Mouse (Mus musculus): ENCODE measurements around the gene Fthl17a. TPM values are rescaled to one million over a fixed set of nuclear protein-coding genes. Genes with fewer than 3 reads are reported as not detected.
A peak's percentile ranks its signal among the peaks of the same experiment; 100 is the strongest.

Fthl17a gene
- polyA plus RNA-seq (2015; fragmentation: Nextera tagmentation; extraction: Ambion mirVana) = not detected in 2 replicates

DNA sequence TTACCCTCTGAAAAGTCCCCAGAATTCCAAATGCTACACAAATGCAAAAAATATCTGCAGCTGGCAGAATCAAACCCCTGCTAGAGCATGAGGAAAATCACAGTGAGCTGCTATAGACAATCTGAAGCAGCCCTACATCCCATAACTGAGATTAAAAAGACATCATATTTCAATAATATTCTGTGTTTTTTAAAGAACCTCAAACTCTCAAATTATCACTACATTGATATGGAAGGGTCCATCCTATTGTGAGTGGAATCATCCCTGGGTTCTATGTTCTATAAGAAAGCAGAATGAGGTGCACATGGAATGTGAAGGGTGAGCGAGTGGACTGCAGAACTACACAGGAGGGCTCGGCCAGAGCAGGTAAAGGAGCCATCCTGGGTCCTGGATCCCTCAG is at the start of gene Fthl17a:
Gene Fthl17a, plus strand, starts transcription at position 301 of the 400 bp plus-strand sequence.
- Histone ChIP-seq H3K9me3 (ENCODE audit: low read length) (no peaks in the 10 kb centered on the region), H3K4me2 (replicated peaks; ENCODE audit: low read depth, low read length) (no peak within 1 kb of the TSS), H3K4me1 (ENCODE audit: insufficient read depth, low read length) (no peaks in the 10 kb centered on the region), H3K27me3 (ENCODE audit: insufficient read depth, low read length) (no peaks in the 10 kb centered on the region), H3K36me3 (ENCODE audit: insufficient read depth, low read length) (no peaks in the 10 kb centered on the region), H3K9ac (replicated peaks; ENCODE audit: low read length) (no peak within 1 kb of the TSS), H3K4me3 (ENCODE audit: low read length) (no peak within 1 kb of the TSS), H3K27ac (ENCODE audit: low read length) (no peak within 1 kb of the TSS)
- no peak for ATAC-seq (ENCODE audit: low FRiP score, low TSS enrichment)
- 84% methylated on average over 2 of the region's 2 CpGs for WGBS

DNA sequence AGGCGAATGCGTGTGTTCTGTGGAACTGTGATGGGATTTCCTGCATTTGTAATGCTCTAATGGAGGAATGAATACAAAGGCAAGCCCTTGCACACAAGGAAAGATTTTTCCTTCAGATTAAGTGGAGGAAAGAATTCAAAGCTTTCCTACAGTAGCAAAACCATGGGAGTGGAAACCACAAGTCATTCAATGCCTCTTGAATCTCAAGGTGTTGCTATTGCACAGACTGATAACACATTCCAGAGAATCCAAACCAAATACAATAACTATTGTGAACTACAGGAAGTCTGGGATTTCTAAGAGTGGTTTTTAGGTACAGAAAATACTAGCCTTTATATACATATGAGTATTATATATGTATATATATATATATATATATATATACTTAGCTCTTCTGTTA is 42.5 kb upstream of the Fthl17a start:
- Histone ChIP-seq H3K27me3 (ENCODE audit: insufficient read depth, low read length) (no peaks in the 10 kb centered on the region), H3K4me3 (ENCODE audit: low read length) (no peak overlapping the region), H3K4me2 (replicated peaks; ENCODE audit: low read depth, low read length) (no peak overlapping the region), H3K9me3 (ENCODE audit: low read length) (no peaks in the 10 kb centered on the region), H3K4me1 (ENCODE audit: insufficient read depth, low read length) (no peaks in the 10 kb centered on the region), H3K27ac (ENCODE audit: low read length) (no peak overlapping the region), H3K9ac (replicated peaks; ENCODE audit: low read length) (no peak overlapping the region), H3K36me3 (ENCODE audit: insufficient read depth, low read length) (no peaks in the 10 kb centered on the region)
- 80% methylated on average over 2 of the region's 2 CpGs for WGBS
- ATAC-seq (ENCODE audit: low FRiP score, low TSS enrichment) = no peak

DNA sequence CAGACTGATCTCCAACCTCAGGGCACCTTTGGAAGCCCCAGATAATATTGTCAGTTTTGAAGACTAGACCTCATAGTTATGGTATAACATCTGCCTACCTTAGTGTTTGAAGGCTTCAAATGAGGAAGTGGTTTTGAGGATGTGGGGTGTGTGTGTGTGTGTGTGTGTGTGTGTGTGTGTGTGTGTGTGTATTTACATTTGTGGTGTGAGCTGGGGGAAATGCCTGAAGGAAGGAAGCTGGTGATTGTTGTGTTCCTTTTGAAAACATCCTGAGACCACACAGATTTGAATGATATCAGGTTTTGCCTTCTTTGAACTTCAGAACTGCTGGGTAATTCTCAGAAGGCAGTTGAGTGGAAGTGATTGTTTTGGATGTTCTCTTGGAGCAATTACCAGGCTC is 22.6 kb upstream of the Fthl17a start:
- H3K9me3 ChIP-seq (ENCODE audit: low read length) = no peaks in the 10 kb centered on the region
- no peak for ATAC-seq (ENCODE audit: low FRiP score, low TSS enrichment)
- no peaks in the 10 kb centered on the region for H3K4me1 ChIP-seq (ENCODE audit: insufficient read depth, low read length)
- H3K9ac ChIP-seq (replicated peaks; ENCODE audit: low read length) = no peak overlapping the region
- no peaks in the 10 kb centered on the region for H3K27me3 ChIP-seq (ENCODE audit: insufficient read depth, low read length)
- no peak overlapping the region for H3K4me3 ChIP-seq (ENCODE audit: low read length)
- H3K4me2 ChIP-seq (replicated peaks; ENCODE audit: low read depth, low read length) = no peak overlapping the region
- H3K27ac ChIP-seq (ENCODE audit: low read length) = no peak overlapping the region
- no peaks in the 10 kb centered on the region for H3K36me3 ChIP-seq (ENCODE audit: insufficient read depth, low read length)

DNA sequence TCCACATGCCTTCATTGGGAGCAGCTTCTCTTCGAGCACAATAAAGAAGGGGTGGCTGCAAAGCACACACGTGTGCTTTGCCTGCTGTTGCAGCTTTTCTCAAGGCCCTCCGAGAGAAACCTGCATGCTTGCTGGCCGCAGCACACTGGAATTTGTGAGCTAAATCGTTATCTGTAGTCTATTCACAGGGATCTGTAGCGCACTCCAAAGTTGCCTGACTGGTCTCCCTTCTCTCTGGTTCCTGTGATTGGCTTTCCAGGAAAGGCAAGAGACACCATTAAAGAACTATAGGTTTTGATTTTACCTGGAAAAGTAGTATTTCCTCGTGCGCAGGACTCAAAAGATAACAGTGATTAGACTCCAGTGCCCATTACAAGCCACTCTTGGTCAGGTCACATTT is 22.3 kb downstream of the Fthl17a start:
- Histone ChIP-seq H3K27me3 (ENCODE audit: insufficient read depth, low read length) (no peaks in the 10 kb centered on the region), H3K27ac (ENCODE audit: low read length) (no peak overlapping the region), H3K9ac (replicated peaks; ENCODE audit: low read length) (no peak overlapping the region), H3K4me3 (ENCODE audit: low read length) (no peak overlapping the region), H3K36me3 (ENCODE audit: insufficient read depth, low read length) (no peaks in the 10 kb centered on the region), H3K4me1 (ENCODE audit: insufficient read depth, low read length) (no peaks in the 10 kb centered on the region), H3K9me3 (ENCODE audit: low read length) (no peaks in the 10 kb centered on the region), H3K4me2 (replicated peaks; ENCODE audit: low read depth, low read length) (0 out of 2 replicates have a peak overlapping the region, but pooled peaks have one; percentile 5)
- ATAC-seq (ENCODE audit: low FRiP score, low TSS enrichment) = no peak
- WGBS = 61% methylated on average over 8 of the region's 8 CpGs

DNA sequence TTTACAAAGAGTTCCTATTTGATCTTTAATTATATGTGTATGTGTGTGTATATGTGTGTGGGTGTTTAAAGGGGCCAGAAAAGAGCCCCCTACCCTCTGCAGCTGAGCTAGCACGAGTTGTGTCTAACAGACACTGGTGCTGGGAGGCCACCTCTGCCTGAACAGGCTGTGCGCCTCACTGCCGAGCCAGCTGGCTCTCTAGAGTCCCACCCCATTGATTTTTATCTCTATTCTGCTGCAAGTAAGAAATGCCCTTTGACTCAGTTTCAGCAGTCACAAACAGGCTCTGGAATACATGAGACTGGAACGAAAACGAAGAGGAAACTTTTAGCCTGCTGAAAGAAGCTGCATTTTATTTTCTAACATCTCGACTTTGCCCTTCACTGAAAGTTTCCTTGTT is 22.8 kb downstream of the Fthl17a start:
- no peaks in the 10 kb centered on the region for H3K36me3 ChIP-seq (ENCODE audit: insufficient read depth, low read length)
- peak overlapping the region; percentile 24; the same call in 1 of the 2 replicates for H3K27ac ChIP-seq (ENCODE audit: low read length)
- 43% methylated on average over 6 of the region's 6 CpGs for WGBS
- ATAC-seq (ENCODE audit: low FRiP score, low TSS enrichment) = no peak
- 0 out of 2 replicates have a peak overlapping the region, but pooled peaks have one; percentile 10 for H3K4me2 ChIP-seq (replicated peaks; ENCODE audit: low read depth, low read length)
- no peak overlapping the region for H3K9ac ChIP-seq (replicated peaks; ENCODE audit: low read length)
- no peaks in the 10 kb centered on the region for H3K27me3 ChIP-seq (ENCODE audit: insufficient read depth, low read length)
- H3K9me3 ChIP-seq (ENCODE audit: low read length) = no peaks in the 10 kb centered on the region
- no peak overlapping the region for H3K4me3 ChIP-seq (ENCODE audit: low read length)
- no peaks in the 10 kb centered on the region for H3K4me1 ChIP-seq (ENCODE audit: insufficient read depth, low read length)

DNA sequence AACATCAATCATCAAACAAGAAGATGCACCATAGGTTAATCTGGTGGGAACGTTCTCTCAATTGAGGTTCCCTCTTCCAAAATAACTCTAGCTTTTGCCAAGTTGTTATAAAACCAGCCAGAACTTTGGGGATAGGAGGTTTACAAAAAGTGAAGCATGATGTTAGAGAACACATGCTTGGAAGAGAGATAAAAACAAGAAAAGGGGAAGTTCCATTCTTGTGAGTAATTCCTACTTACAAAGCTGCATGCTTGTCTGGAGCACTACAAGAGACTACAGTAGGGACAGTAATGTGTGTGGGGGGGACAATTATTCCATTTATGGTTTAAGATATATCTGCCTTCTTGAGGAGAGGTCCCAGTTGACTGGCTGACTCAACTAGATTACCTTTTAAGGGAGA is 40.4 kb downstream of the Fthl17a start:
- H3K27me3 ChIP-seq (ENCODE audit: insufficient read depth, low read length) = no peaks in the 10 kb centered on the region
- H3K4me3 ChIP-seq (ENCODE audit: low read length) = no peak overlapping the region
- H3K9me3 ChIP-seq (ENCODE audit: low read length) = no peaks in the 10 kb centered on the region
- H3K9ac ChIP-seq (replicated peaks; ENCODE audit: low read length) = no peak overlapping the region
- H3K27ac ChIP-seq (ENCODE audit: low read length) = no peak overlapping the region
- 79% methylated on average over 1 of the region's 1 CpGs for WGBS
- H3K36me3 ChIP-seq (ENCODE audit: insufficient read depth, low read length) = no peaks in the 10 kb centered on the region
- ATAC-seq (ENCODE audit: low FRiP score, low TSS enrichment) = no peak
- no peaks in the 10 kb centered on the region for H3K4me1 ChIP-seq (ENCODE audit: insufficient read depth, low read length)
- no peak overlapping the region for H3K4me2 ChIP-seq (replicated peaks; ENCODE audit: low read depth, low read length)

DNA sequence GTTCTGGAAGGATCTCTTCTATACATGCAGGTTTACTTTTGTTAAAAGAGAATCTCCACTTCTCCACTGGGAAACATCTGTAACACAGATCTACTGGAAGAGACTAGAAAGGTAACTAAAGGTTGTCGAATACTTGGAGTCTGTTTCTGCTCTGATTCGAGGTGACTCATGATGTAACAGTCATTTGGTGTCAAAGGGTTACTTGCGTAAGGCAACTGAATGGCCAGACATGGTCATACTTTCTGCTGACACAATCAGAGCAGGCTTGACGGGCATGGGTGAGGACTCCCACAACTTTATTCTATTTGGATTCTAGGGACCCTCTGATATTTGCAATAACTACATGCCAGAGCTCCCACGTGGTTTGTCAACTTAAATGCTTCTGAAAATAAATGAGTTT is 43.3 kb downstream of the Fthl17a start:
- H3K4me2 ChIP-seq (replicated peaks; ENCODE audit: low read depth, low read length) = no peak overlapping the region
- no peak for ATAC-seq (ENCODE audit: low FRiP score, low TSS enrichment)
- WGBS = 68% methylated on average over 5 of the region's 5 CpGs

DNA sequence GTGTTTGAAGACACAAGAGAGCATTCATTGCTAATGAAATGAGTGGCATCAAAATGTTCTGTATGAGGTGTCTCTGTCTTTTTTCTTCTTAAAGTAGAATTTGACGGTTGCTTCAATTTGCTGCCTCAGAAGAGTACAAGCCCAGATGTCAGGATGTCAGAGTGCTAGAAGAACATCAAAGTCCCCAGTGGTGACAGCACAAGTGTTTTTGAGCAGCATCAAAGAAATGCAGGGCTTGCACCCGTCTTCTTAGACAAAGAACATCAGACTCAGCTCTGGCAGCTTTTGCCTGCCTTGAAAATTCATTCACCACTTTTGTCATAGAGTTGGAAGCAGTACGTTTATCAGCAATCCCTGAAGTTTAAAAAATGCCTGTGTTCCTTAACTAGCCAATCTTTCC is 44.5 kb downstream of the Fthl17a start:
- H3K36me3 ChIP-seq (ENCODE audit: insufficient read depth, low read length) = no peaks in the 10 kb centered on the region
- H3K9me3 ChIP-seq (ENCODE audit: low read length) = no peaks in the 10 kb centered on the region
- ATAC-seq (ENCODE audit: low FRiP score, low TSS enrichment) = no peak
- H3K4me3 ChIP-seq (ENCODE audit: low read length) = no peak overlapping the region
- H3K27me3 ChIP-seq (ENCODE audit: insufficient read depth, low read length) = no peaks in the 10 kb centered on the region
- no peak overlapping the region for H3K4me2 ChIP-seq (replicated peaks; ENCODE audit: low read depth, low read length)
- H3K4me1 ChIP-seq (ENCODE audit: insufficient read depth, low read length) = no peaks in the 10 kb centered on the region
- H3K9ac ChIP-seq (replicated peaks; ENCODE audit: low read length) = no peak overlapping the region
- 62% methylated on average over 3 of the region's 3 CpGs for WGBS
- H3K27ac ChIP-seq (ENCODE audit: low read length) = no peak overlapping the region

More for the DNA sequence above, 43.3 kb downstream of the Fthl17a start:
- H3K4me3 ChIP-seq (ENCODE audit: low read length) = no peak overlapping the region
- no peaks in the 10 kb centered on the region for H3K4me1 ChIP-seq (ENCODE audit: insufficient read depth, low read length)
- H3K27ac ChIP-seq (ENCODE audit: low read length) = no peak overlapping the region
- no peak overlapping the region for H3K9ac ChIP-seq (replicated peaks; ENCODE audit: low read length)
- no peaks in the 10 kb centered on the region for H3K36me3 ChIP-seq (ENCODE audit: insufficient read depth, low read length)
- H3K9me3 ChIP-seq (ENCODE audit: low read length) = no peaks in the 10 kb centered on the region
- H3K27me3 ChIP-seq (ENCODE audit: insufficient read depth, low read length) = no peaks in the 10 kb centered on the region

DNA sequence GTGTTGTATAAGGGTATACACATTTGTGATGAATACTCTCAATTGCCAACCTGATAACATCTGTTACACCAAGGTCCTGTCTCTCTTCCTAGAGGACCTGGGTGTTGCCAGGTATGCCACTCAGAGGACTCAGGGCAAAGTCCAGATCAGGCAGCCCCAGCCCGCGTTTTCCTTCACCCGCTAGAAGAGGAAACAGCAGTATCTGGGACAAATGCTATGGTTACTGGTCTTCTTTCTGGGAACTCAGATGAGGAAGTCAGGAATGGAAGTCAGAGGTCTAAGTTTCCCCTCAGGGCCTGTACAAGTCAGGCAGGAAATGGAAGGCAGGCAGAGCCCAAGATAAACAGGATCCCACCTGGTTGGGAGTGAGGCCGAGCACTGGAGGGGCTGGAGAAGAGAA is 55.2 kb downstream of the Fthl17a start:
- Histone ChIP-seq H3K4me2 (replicated peaks; ENCODE audit: low read depth, low read length) (no peak overlapping the region), H3K4me3 (ENCODE audit: low read length) (no peak overlapping the region), H3K36me3 (ENCODE audit: insufficient read depth, low read length) (no peaks in the 10 kb centered on the region), H3K9ac (replicated peaks; ENCODE audit: low read length) (no peak overlapping the region), H3K27me3 (ENCODE audit: insufficient read depth, low read length) (no peaks in the 10 kb centered on the region; the same call in 1 of the 2 replicates), H3K4me1 (ENCODE audit: insufficient read depth, low read length) (no peaks in the 10 kb centered on the region), H3K27ac (ENCODE audit: low read length) (no peak overlapping the region), H3K9me3 (ENCODE audit: low read length) (no peaks in the 10 kb centered on the region)
- 74% methylated on average over 4 of the region's 4 CpGs for WGBS
- no peak for ATAC-seq (ENCODE audit: low FRiP score, low TSS enrichment)

DNA sequence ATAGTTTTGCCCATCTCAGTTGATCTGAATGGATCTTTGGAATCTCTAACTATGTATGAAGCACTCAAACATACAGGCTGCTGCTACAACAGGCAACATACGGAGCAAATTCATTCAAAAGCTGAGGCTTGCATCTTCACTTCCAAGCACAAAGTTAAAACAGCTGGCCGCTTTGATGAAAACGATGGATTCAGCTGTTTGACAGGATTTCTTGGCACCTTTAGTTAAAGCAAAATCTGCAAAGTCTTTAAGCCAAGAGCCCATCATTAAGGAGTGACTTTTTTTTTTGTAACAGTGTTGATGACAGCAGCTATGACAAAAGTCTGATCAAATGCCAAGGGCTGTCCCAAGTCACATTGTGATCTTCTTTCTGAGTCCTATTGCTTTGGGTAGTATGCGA is 69.1 kb downstream of the Fthl17a start:
- 78% methylated on average over 4 of the region's 4 CpGs for WGBS
- no peak overlapping the region for H3K9ac ChIP-seq (replicated peaks; ENCODE audit: low read length)
- no peaks in the 10 kb centered on the region for H3K9me3 ChIP-seq (ENCODE audit: low read length)
- no peak overlapping the region for H3K4me2 ChIP-seq (replicated peaks; ENCODE audit: low read depth, low read length)
- H3K36me3 ChIP-seq (ENCODE audit: insufficient read depth, low read length) = no peaks in the 10 kb centered on the region
- no peak overlapping the region for H3K27ac ChIP-seq (ENCODE audit: low read length)
- no peaks in the 10 kb centered on the region for H3K27me3 ChIP-seq (ENCODE audit: insufficient read depth, low read length)
- ATAC-seq (ENCODE audit: low FRiP score, low TSS enrichment) = no peak
- H3K4me1 ChIP-seq (ENCODE audit: insufficient read depth, low read length) = no peaks in the 10 kb centered on the region
- H3K4me3 ChIP-seq (ENCODE audit: low read length) = no peak overlapping the region
